Mouse (Mus musculus) intestine, embryonic 16.5 days (tissue): Measurements from ENCODE around the gene Wasf1. TPM values are rescaled to one million over a fixed set of nuclear protein-coding genes. Genes with fewer than 3 reads are reported as not detected.

ENCODE experiments used
- ATAC-seq: fragments of 200-750 bp; cut with Nextera tagmentation; 2 replicates; pipeline ENCODE4 v1.8.0; 2017; ENCODE audit warnings: moderate TSS enrichment, moderate library complexity
- H3K27ac ChIP-seq: fragments of 300-500 bp; sonication (generic); 2 replicates; pipeline ENCODE4 v1.5.1; 2014; ENCODE audit warnings: mild to moderate bottlenecking, low read length
- H3K27me3 ChIP-seq: fragments of 300-500 bp; sonication (generic); replicated peaks from 2 replicates; pipeline ENCODE4 v1.6.1; 2014; ENCODE audit warnings: low read length, control low read depth, mixed read lengths; ENCODE audit not compliant: control insufficient read depth, insufficient read depth
- H3K36me3 ChIP-seq: fragments of 300-500 bp; sonication (generic); 2 replicates; pipeline ENCODE4 v1.6.1; 2014; ENCODE audit warnings: low read length, control low read depth; ENCODE audit not compliant: control insufficient read depth, insufficient read depth
- H3K4me1 ChIP-seq: fragments of 300-500 bp; sonication (generic); 2 replicates; pipeline ENCODE4 v1.6.1; 2014; ENCODE audit warnings: low read length, control low read depth, mixed read lengths; ENCODE audit not compliant: control insufficient read depth, insufficient read depth
- H3K4me2 ChIP-seq: fragments of 300-500 bp; sonication (generic); 2 replicates; pipeline ENCODE4 v1.6.1; 2014; ENCODE audit warnings: low read depth, low read length, control low read depth
- H3K4me3 ChIP-seq: fragments of 300-500 bp; sonication (generic); 2 replicates; pipeline ENCODE4 v1.5.1; 2014; ENCODE audit warnings: mild to moderate bottlenecking, low read length
- H3K9ac ChIP-seq: fragments of 300-500 bp; sonication (generic); 2 replicates; pipeline ENCODE4 v1.6.1; 2014; ENCODE audit warnings: low read depth, low read length
- H3K9me3 ChIP-seq: fragments of 300-500 bp; sonication (generic); 2 replicates; pipeline ENCODE4 v1.6.1; 2016; ENCODE audit warnings: low read length, control low read depth; ENCODE audit not compliant: control insufficient read depth
- WGBS: fragments of 180-500 bp; shearing (Covaris S2); extraction: QIAGEN DNeasy Blood & Tissue Kit; methylation state at CpG from one replicate; pipeline ENCODE4 v1.1.7; 2014; 5-methylcytosine and 5-hydroxymethylcytosine counted together
- polyA plus RNA-seq: library from polyadenylated mRNA; unstranded; fragments of >200 nt; fragmentation: Nextera tagmentation; extraction: Ambion mirVana; gene quantifications from 2 replicates; pipeline ENCODE4 v1.2.1, GENCODE M21; 2015

The Wasf1 gene
- polyA plus RNA-seq, 1 experiment from 2014 or later = 10.4 TPM

DNA sequence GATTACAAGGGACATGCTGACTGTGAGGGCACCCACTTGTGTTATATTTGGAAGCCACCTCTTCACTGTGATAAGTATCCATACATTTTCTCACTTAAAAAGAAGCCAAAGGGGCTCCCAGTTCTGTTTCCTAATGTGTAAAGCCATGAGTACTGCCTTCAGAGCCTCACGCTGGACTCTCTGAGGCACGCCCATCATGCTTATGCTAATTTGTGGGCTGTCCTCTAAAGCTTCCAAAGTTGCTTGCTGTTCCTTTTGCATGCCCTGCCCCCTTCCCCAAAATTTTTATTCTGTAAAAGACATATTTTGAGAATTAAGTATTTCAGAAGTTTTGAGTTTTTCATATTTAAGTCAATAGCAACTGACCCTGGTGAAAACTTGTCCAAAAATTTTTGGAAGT is 27.5 kb downstream of the Wasf1 start:
- Histone ChIP-seq H3K36me3 (no peaks in the 10 kb centered on the region), H3K9me3 (no peaks in the 10 kb centered on the region), H3K4me1 (no peaks in the 10 kb centered on the region), H3K9ac (no peak overlapping the region), H3K4me2 (no peak overlapping the region), H3K4me3 (no peak overlapping the region), H3K27ac (no peak overlapping the region), H3K27me3 (no peaks in the 10 kb centered on the region)
- ATAC-seq = no peak
- WGBS = 78% methylated on average over 2 of the region's 2 CpGs

GRCm38 (mm10) chr10:40915240-40915639 is 32.0 kb downstream of the Wasf1 start:
- WGBS = 65% methylated on average over 2 of the region's 2 CpGs
- Histone ChIP-seq H3K4me3 (no peak overlapping the region), H3K36me3 (no peaks in the 10 kb centered on the region), H3K27ac (no peak overlapping the region), H3K4me2 (no peak overlapping the region), H3K4me1 (no peaks in the 10 kb centered on the region), H3K27me3 (no peaks in the 10 kb centered on the region), H3K9me3 (no peaks in the 10 kb centered on the region), H3K9ac (no peak overlapping the region)
- no peak for ATAC-seq

DNA sequence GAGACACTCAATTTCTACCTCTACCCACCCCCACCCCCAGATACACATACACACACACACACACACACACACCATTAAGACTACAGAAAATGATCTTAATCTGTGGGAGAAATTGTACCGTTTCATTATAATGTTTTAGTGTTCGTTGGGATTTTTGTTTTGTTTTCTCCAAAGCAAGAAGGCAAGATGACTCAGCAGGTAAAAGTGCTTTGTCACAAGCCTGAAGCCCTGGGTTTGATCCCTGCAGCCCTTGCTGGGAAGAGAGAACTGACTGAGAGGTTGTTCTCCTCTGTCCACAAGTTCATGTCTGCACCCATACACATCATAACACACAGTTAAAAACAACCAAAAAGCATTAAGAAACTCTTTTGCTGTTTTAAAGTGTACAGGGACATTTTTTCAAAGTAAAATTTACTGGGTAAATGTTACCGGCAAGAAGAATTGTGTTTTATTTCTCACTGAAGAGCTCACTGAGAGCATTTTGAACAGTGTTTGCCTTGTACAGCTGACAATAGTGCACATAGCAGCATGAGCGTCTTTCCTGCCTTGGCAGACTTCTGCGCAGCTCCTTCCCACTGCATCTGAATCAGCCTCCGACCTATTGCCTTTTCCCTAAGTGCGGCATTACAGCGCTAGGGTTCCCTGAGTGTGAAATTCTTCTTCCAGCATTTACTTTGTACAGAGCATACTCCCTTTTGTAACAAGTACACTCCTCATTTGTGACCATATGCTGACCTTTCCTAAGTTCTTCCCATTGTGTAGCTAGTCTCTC is 35.6 kb downstream of the Wasf1 start:
- WGBS = 84% methylated on average over 8 of the region's 8 CpGs
- no peak for ATAC-seq

GRCm38 (mm10) chr10:40919464-40919863 is 36.2 kb downstream of the Wasf1 start:
- no peak overlapping the region for H3K4me2 ChIP-seq
- 86% methylated on average over 6 of the region's 6 CpGs for WGBS
- no peaks in the 10 kb centered on the region for H3K4me1 ChIP-seq
- no peak for ATAC-seq
- H3K9me3 ChIP-seq = no peaks in the 10 kb centered on the region
- no peak overlapping the region for H3K9ac ChIP-seq
- H3K27me3 ChIP-seq = no peaks in the 10 kb centered on the region
- H3K36me3 ChIP-seq = no peaks in the 10 kb centered on the region
- no peak overlapping the region for H3K4me3 ChIP-seq
- H3K27ac ChIP-seq = no peak overlapping the region

More for the DNA sequence above, 35.6 kb downstream of the Wasf1 start:
- Histone ChIP-seq H3K9me3 (no peaks in the 10 kb centered on the region), H3K4me1 (no peaks in the 10 kb centered on the region), H3K27ac (no peak overlapping the region), H3K27me3 (no peaks in the 10 kb centered on the region), H3K9ac (no peak overlapping the region), H3K4me3 (no peak overlapping the region), H3K4me2 (no peak overlapping the region), H3K36me3 (no peaks in the 10 kb centered on the region)

- no peak overlapping the region for H3K9ac ChIP-seq
- whole genome bisulfite sequencing = 94% methylated on average over 8 of the region's 8 CpGs
- no peaks in the 10 kb centered on the region for H3K36me3 ChIP-seq
- H3K27me3 ChIP-seq = no peaks in the 10 kb centered on the region
- no peak overlapping the region for H3K4me3 ChIP-seq
- H3K9me3 ChIP-seq = no peaks in the 10 kb centered on the region
- no peaks in the 10 kb centered on the region for H3K4me1 ChIP-seq
- no peak overlapping the region for H3K27ac ChIP-seq
- no peak for ATAC-seq
- no peak overlapping the region for H3K4me2 ChIP-seq
These were observed 49.7 kb downstream of the Wasf1 start for GRCm38 (mm10) chr10:40932995-40933394.

DNA sequence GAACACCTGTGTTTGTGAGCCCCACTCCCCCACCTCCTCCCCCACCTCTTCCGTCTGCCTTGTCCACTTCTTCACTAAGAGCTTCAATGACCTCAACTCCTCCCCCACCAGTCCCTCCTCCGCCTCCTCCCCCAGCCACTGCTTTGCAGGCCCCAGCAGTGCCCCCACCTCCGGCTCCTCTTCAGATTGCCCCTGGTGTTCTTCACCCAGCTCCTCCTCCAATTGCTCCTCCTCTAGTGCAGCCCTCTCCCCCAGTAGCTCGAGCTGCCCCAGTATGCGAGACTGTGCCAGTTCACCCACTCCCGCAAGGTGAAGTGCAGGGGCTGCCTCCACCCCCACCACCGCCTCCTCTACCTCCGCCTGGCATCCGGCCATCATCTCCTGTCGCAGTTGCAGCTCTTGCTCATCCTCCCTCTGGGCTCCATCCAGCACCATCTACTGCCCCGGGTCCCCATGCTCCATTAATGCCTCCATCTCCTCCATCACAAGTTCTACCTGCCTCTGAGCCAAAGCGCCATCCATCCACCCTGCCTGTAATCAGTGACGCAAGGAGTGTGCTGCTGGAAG is 53.0 kb downstream of the Wasf1 start:
- Histone ChIP-seq H3K36me3 (no peaks in the 10 kb centered on the region), H3K27ac (no peak overlapping the region), H3K9ac (no peak overlapping the region), H3K4me3 (no peak overlapping the region), H3K9me3 (no peaks in the 10 kb centered on the region), H3K4me2 (no peak overlapping the region), H3K4me1 (no peaks in the 10 kb centered on the region), H3K27me3 (no peaks in the 10 kb centered on the region)
- ATAC-seq = no peak
- 85% methylated on average over 13 of the region's 13 CpGs for WGBS

DNA sequence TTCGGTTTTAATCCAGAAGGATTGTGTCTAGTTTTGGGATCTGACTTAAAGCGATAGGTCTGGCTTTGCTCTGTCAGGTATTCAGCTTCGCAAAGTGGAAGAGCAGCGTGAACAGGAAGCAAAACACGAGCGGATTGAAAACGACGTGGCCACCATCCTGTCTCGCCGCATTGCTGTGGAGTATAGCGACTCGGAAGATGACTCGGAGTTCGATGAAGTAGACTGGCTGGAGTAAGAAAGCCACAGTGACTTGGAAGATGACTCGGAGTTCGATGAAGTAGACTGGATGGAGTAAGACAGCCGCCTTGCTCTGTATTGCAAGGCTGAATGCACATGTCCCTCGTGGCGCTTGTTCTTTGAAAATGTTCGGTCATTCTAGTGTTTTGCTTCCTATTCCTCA is 54.3 kb downstream of the Wasf1 start:
- Histone ChIP-seq H3K4me2 (no peak overlapping the region), H3K9me3 (no peaks in the 10 kb centered on the region), H3K36me3 (no peaks in the 10 kb centered on the region), H3K4me3 (no peak overlapping the region), H3K4me1 (no peaks in the 10 kb centered on the region), H3K27me3 (no peaks in the 10 kb centered on the region), H3K9ac (no peak overlapping the region), H3K27ac (no peak overlapping the region)
- no peak for ATAC-seq
- WGBS = 93% methylated on average over 20 of the region's 20 CpGs

GRCm38 (mm10) chr10:40942688-40943087 is 59.4 kb downstream of the Wasf1 start:
- 74% methylated on average over 4 of the region's 4 CpGs for WGBS
- H3K9ac ChIP-seq = no peak overlapping the region
- no peaks in the 10 kb centered on the region for H3K4me1 ChIP-seq
- no peak overlapping the region for H3K27ac ChIP-seq
- H3K4me3 ChIP-seq = no peak overlapping the region
- H3K27me3 ChIP-seq = no peaks in the 10 kb centered on the region
- no peaks in the 10 kb centered on the region for H3K9me3 ChIP-seq
- no peaks in the 10 kb centered on the region for H3K36me3 ChIP-seq
- no peak for ATAC-seq
- H3K4me2 ChIP-seq = no peak overlapping the region

DNA sequence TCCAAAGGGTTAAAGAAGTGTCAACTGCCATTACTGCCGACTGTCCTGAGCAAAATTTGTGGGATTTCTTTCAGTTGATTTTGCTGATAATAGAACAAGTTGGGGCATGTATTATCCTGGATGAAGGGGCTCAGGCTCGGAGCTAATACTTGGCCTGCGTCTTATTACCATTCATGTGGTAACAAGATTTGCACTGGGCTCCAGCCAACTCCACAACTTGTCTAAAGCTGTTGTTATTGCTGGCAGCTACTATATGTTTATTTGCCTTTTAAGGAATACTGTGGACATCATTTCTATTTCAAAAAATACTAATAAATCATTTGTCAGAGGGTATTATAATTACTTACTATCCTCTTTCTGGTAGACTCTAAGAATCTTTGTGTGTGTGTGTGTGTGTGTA is 66.9 kb downstream of the Wasf1 start:
- Histone ChIP-seq H3K9me3 (no peaks in the 10 kb centered on the region), H3K27me3 (no peaks in the 10 kb centered on the region), H3K4me1 (no peaks in the 10 kb centered on the region), H3K36me3 (no peaks in the 10 kb centered on the region), H3K9ac (no peak overlapping the region), H3K4me2 (no peak overlapping the region), H3K27ac (no peak overlapping the region), H3K4me3 (no peak overlapping the region)
- WGBS = 67% methylated on average over 3 of the region's 3 CpGs
- ATAC-seq = no peak

DNA sequence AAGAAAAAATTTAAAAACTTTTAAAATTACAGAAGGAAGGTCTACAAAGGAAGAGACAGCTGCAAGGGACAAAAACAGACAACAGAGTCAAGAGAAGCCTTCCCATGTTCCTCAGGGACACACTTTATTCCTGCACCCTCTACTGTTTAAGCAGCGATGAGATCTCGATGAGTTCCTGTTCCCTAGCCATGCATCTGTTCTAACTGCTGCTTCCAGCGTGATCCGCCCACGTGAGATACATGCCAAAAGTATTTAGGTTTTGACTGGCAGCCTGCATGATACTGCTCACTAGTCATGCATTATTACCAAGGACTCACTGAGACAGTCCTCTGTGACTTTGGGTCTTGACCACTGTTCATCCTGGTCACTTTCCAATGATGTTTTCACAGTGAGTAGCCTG is 72.9 kb downstream of the Wasf1 start:
- Histone ChIP-seq H3K4me3 (no peak overlapping the region), H3K4me2 (no peak overlapping the region), H3K27ac (no peak overlapping the region), H3K9ac (no peak overlapping the region), H3K9me3 (no peaks in the 10 kb centered on the region), H3K36me3 (no peaks in the 10 kb centered on the region), H3K4me1 (no peaks in the 10 kb centered on the region), H3K27me3 (no peaks in the 10 kb centered on the region)
- 94% methylated on average over 5 of the region's 5 CpGs for WGBS
- no peak for ATAC-seq
